Mouse (Mus musculus) layer of hippocampus, postnatal 36 days (tissue): ENCODE data around the gene Patj. TPM values are rescaled to one million over a fixed set of nuclear protein-coding genes. Genes with fewer than 3 reads are reported as not detected.
"Not testable (repeated sequence)": the region's sequence is repeated elsewhere in the genome, so short reads cannot be mapped to it uniquely, and the experiment has no call there.

Experiments
- DNase-seq, 2 experiments: peaks; one replicate each; pipeline ENCODE4 v3.0.0; 2022
- total RNA-seq, 2 experiments: library from RNA; stranded (reverse); gene quantifications; 2 replicates each; pipeline ENCODE4 v1.2.3; 2021

Gene Patj
- 1 to 10 TPM; 6.4 to 9.5 TPM for total RNA-seq

DNA sequence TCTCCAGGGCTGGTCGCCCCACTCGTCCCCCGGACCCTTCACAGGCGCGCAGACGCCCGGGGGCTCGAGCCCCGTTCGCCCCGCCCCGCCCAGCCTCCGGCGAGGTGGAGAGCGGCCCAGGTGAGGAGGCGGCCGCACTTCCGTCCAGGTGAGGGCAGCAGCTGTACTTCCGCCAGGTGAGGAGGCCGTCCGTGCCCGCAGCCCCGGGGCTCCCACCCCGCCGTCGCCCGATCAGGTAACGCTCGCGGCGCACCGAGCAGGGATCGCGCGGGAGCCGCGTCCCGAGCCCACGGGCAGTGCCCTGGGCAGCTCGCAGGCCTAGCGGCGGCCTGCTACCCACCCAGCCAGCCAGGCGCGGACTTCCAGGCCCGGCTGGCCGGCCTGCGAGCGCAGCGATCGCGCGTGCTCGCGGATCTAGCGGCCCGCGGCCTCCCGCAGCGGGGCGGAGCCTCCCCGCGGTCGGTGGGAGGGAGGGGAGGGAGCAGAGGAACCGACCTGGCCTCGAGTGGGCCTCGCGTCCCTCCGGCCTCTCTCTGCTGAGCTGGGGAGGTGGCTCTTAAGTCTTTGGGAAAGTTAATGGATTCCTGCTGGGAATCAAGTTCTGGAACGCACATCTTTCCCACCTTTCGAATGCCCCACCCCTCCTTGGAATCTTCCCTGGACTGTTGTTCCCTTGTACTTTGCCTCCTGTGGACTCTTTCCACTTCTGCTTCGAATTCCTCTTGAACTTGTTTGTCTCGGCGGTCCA, at the start of gene Patj:
TSS of gene Patj (plus strand) at position 96 of the 748 bp plus-strand sequence.
- peak; percentile 66 to 70 for DNase-seq

DNA sequence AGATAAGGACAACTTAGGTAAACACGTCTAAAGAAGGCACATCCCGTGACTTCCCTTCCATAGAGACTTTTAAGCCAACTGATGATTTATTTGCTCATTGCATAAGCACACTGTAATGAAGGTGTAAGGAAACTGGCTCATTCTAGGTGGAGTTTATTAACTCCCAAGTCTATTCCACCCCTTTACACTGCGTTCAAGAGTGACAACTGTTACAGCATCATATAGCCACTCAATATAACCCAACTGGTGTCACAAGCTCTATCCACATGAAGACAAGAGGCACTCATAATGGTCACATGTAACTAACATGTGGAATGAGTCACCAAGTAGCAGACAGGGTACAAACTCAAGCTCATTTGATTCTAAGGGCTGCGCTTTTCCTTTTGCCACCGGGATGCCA, 47.0 kb upstream of the Patj start:
- no peak for DNase-seq

DNA sequence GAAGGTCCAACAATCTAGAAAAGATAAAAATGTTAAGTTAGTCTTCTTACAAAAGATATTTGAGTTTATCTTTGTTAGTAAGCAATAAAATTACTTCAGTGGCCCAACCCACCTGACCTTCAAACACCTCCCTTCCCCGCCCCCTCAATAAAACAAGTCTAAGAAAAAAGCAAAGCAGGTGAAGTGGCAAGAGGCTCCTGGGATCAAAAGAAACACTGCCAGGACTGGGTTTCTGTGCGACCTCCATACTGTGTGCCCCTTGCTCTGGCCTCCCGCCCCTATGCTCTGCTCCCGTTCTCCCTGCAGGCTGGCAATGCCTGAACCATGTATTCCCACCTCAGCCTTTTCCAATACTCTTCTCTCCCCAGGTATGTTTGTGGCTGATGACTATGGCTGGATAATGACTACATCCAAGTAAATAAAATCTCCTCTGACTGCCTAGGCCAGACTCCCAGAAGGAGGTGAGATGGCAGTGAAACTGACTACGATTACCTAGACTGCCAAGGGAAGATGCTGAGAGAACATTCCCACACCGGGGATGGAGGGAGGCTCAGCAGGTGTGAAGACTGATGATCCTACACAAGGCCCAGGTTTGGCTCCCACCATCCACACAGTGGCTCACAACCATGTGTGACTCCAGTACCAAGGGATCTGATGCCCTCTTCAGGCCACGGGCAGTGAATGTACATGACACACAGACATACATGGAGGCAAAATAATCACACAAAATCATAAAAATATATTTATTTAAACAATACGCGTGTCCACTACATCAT, 37.4 kb upstream of the Patj start:
- DNase-seq, result no peak

DNA sequence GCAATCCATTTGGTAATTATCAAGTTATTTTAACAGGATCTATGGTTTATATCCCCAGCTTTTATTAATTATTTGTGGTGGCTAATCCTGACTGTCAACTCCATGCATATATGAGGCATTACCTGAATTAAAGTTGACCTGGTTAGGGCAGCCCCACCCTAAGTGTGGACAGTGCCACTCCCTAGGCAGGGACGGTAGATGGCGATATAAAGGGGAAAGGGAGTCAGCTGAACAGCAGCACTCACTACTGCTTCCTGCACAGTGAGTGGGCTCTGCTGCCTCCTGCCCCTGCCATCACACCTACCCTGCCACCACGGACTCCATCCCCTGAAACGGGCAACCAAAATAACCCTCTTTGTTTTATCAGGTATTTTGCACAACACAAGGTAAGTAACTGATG, 20.2 kb upstream of the Patj start:
- no peak for DNase-seq

DNA sequence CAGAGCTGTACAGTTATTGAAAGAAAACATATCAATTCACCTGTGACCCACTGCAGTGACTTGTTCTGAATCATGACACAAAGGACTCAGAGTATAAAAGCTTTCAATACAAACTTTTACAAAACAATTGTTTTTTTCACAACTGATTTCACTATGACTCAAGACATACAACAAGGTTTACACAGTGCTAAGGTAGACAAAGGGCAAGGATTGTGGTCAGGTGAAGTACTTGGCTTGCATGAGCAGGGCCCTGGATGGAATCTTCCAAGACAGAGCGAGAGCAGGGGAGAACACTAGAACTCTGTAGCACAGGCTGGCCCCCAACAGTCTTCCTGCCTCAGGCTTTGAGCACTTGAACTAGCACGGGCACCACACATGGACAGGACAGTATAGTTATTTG, 18.6 kb upstream of the Patj start:
- DNase-seq, result no peak

DNA sequence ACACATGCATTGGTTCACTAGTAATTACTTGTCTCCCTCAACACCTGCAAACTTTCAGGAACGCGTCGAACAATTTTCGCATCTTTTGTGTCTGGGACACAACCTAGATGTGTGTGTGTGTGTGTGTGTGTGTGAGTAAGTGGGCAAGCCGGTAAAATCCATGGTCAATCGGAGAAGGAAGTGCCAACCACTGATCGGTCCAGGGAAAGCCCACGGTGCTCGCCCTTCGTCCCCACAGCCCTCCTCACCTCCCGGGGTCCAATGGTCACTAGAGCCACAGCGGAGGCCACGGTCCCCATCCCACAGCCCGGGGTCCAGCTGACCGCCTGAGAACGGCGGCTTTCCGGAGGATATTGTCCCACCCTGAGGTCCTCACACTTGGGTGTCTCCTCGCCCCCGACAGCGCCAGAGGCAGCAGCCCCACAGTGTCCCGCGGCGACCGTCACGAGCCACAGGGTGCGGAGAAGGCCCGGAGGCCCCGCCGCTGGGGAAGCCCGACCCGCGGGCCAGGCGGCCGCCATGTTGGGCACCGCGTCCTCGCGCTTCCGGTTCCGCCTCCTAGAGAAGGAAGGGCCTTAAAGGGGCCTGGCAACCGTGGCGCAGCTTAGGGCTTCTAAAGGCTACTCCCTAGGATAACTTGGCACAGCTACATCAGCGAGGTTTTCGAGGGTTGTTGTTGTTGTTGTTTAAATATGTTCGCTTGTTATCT, 12.7 kb upstream of the Patj start, which contains the start of gene Tm2d1:
TSS of gene Tm2d1 (minus strand) at position 591 of the 709 bp plus-strand sequence.
- DNase-seq, result peak; percentile 78 to 79

DNA sequence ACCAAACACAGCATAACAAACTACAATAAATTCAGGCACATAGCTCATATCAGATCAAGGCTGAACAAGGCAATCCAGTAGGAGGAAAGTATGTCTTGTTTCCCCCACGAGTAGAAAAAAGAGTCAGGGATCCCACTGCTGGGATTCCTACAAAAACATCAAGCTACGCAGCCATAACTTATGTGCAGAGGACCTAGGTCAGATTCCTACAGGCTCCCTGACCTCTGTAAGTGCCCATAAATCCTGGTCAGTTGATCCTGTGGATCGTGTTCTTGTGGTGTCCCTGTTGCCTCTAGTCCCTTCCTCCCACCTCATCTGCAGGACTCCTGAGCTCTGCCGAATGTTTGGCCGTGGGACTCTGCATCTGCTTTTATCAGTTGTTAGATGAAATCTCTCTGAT, 10.5 kb upstream of the Patj start:
- no peak for DNase-seq

DNA sequence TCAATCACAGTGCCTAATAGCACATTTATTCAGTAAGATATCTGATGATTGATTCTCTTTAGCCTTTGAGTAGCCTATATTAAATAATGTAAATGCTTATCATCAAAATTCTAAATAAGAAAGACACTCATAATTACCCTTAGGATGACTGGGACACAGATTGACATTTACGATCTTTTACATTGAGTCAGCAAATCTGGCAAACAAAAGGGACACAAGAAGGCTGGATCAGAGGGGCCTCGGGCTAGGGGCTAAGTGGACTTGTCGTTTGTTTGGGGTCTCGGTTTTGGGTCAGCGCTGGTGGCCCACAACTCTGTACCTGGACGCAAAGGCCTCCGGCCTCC, 267 bp upstream of the Patj start:
- no peak for DNase-seq

DNA sequence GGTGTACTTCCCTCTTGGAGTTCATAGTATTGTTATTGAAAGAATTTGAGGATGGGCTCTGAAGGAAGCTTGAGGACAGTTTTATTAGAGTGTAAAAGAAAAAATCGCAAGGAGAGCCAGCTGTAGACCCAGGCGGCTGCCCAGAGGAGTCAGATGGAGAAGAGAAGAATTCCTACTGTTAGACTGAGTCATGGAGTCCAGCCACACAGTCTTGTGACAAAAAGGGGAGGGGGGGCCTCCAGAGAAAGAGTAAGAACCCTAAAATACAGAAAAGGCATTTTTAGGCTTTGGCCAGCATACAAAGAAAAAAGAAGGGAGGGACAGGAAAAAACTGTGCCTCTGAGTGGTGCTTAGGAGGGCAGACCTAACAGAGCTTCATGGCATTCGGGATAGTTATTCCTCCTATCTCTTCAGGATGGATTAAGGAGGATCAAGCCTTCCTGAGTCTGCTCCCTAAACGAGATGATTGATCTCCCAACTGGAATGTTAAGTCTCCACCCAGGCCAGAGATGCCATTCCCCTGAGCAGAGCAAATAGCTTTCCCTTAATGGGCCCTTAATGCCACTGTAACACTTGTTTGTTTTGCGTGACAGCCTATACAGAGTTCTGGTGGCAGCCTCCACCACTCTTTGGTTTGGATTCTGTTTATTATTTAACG, 5.5 kb downstream of the Patj start:
- DNase-seq, result no peak

DNA sequence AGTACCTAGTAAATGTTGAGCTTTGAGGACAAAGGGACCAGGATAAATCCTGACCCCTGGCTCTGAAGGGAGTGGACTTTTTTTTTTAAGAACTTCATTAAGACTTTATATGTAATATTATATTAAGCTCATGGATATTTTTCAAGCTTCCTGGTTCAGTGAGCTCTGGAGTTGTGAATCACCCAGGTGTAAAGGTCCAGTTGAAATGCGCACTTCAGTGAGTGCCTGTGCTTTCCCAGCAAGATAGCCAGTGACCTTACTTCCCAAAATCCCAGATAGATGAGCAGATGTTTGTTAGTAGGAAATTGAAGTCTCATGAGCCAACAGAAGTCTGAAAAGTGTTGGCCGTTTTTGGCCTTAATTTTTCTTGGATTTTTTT, 6.0 kb downstream of the Patj start:
- no peak for DNase-seq

DNA sequence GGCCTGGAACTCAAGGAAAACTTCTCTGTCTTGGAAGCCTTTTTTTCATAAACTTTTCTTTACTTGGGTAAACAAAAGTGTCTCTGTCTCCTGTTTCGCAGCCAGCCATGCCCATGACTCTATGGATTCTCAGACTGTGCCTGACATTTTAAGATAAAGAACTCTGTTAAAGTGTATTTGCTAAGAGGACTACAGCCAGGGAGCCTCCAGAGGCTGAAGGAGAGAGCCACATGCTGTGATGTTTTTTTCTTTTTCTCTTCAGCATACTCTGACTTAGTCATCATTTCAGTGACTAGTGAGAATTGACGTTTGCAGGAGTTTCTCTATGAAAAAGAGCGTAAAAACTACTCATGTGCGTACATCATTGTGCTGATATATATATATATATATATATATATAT, 7.9 kb downstream of the Patj start:
- no peak for DNase-seq

DNA sequence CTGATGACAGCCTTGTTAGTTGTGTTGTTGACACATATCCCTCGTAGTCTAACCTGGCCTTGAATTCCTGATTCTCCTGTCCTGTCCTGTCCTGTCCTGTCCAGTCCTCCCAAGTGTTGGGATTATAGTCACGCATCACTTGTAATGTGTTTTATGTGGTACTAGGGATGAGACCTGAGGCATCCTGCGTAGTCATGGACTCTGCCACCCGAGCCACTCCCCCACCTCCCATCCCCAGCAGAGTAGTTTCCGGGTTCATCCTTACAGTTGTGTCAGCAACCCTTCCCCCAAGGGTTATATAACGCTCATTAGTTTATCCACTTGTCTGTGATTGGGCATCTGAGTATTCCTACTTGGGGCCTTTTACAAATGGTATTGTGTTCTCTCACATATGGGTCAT, 8.8 kb downstream of the Patj start:
- DNase-seq, result no peak

DNA sequence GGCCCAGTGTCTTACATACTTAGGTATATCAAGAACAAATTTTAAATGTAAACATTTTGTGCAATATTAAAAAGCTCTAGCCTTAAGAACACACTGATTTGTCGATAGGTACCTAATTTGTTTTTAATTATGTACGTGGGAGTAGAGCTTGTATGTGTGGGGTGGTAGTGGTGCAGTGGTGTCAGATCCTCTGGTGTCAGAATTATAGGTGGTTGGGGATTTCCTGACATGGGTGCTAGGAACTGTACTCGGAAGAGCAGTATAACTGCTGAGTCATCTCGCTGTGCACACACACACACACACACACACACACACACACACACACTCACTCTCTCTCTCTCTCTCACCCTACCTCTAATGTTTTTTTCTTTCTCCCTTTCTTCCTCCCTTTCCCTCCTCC, 12.9 kb downstream of the Patj start:
- DNase-seq, result no peak

DNA sequence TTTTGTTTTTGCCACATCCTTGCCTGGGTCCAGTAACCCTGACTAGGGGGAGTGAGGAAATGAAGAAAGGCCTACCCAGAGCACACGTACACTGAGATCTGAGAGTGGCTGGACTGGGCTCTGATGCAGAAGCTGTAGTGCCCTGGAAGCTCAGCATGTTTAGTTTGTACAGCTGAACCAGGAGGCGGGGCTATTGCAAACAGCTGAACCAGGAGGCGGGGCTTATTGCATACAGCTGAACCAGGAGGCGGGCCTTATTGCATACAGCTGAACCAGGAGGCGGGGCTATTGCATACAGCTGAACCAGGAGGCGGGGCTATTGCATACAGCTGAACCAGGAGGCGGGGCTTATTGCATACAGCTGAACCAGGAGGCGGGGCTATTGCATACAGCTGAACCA, 19.6 kb downstream of the Patj start:
- not testable (repeated sequence) for DNase-seq

DNA sequence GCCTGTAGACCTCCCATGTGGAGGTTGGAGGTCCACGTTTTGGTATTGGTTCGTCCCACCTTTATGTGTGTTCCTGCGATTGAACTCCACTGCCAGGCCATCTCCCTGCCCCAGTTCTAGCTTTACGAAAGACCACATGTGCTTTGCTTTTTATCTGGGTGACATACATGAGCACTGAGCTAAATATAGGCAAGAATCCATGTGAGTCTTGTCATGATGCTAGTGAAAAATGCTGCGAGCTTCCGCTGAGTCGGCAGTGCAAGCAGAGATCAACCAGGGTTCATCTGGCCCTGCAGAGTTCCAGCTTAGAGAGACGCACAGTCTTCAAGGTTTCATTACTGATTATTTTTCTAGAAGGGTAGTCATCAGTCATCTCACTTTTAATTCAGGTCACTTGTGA, 32.8 kb downstream of the Patj start:
- no peak for DNase-seq

DNA sequence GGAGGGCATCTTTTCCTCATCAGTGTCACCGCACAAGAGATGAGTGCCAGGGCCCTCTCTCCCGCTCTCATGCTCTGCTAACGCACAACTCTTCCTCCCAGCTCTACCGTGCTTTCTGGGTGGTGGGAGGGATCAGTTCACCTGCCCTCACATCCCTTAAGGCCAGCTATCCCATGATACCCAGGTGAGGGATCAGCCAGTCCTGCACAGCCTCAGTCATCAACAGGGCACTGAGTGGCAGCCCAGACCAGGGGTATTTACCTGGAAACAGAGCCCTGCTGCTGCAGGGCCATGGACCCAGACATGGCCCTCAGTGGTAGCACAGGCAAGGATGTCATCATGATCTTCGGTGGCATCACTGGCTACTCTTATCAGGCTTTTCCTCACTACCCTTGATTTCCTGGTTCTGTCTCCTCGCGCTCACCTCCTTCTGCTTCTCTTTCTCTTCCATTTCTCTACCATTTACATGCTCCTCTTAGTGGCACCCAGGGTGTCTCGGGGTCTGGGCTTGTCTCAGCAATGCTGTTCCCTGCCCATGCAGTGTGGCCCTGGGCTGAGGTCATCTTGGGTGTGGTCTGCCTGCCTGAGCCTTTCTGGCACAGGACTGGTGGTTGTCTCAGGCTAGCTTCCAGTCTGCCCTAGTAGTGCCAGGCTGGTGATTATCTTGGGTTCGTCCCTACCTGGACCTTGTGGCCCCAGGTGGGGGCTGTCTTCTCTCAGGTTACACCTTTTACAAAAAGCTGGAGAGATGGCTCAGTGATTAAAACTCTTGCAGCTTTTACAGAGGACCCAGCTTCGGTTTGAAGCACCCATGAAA, 40.3 kb downstream of the Patj start:
- DNase-seq, result no peak

DNA sequence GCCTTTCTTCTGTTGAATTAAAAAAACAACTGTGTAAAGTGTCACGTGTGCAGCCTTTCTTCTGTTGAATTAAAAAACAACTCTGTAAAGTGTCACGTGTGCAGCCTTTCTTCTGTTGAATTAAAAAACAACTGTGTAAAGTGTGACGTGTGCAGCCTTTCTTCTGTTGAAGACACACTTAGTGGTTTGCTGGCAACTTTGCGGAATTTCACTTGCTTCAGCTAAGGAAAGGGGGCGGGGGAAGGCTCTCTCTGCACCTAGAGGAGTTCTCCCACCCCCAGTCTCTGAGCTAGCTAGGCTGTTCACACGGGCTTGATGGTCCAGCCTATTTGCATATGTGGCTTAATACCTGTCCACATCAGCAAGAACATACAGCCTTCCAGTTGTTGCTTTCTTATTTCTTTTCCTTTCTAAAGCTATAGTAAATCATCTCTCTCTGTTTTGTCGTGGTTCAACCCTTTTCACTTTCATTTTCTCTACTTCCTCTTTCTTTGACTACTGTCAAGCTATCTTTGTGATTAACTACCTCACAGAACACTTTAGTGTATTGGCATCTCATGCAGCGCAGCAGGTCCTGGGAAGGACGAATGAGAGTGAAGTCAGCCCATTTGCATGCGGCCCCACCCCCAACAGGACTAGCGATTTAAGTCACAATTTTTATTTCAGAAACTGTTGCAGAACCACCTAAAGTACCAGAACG, 41.2 kb downstream of the Patj start:
- DNase-seq, result no peak

DNA sequence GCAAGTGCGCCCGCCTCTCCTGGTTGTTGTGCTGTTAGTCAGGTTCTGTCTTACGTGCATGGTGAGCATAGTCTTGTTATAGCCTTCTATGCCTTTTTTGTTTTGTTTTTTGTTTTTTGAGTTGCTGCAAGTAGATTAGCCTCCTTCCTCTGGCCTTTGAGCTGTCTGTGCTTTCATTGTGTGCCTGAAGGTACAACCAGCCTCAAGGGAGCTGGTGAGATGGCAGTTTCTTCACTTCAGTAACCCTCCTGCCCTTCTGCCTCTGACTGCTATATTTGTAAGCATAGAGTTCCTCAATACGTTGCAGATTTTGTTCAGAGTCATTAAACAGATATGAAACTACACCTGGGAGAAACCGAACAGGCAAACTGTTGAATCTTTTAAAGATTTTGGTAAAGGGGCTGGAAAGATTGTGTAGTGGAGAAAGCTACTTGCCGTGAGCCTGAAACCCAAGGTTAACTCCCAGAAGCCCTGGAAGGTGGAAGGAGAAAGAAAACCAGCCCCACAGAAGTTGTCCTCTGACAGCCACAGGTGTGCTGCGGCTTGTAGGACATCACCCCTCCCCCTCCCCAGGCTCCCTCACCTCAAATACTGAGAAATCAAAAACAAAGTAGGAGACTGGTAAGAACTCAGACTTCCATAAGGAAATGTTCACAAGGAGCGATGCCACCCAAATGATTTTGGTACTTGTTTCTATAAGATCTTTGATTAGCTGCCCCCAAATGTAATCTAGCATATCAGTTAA, 43.8 kb downstream of the Patj start:
- DNase-seq, result no peak

DNA sequence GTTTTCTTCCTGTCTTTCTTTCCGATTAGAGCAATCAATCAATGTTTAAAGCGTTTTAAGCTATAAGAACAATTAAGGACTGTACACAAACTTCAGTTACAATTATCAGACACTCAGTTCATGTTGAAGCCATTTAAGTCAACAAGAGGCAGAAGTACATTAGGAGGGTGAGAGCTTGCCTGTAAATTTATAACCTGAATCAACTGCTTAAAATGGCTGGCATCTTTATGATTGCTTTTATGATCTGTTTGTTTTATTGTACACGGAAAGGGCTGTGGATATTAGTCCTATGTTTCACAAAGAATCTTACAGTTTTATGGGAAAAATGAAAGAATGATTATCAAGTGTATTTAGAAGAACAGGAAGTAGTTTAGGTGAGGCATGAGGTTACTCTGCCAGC, 45.7 kb downstream of the Patj start:
- DNase-seq, result no peak

DNA sequence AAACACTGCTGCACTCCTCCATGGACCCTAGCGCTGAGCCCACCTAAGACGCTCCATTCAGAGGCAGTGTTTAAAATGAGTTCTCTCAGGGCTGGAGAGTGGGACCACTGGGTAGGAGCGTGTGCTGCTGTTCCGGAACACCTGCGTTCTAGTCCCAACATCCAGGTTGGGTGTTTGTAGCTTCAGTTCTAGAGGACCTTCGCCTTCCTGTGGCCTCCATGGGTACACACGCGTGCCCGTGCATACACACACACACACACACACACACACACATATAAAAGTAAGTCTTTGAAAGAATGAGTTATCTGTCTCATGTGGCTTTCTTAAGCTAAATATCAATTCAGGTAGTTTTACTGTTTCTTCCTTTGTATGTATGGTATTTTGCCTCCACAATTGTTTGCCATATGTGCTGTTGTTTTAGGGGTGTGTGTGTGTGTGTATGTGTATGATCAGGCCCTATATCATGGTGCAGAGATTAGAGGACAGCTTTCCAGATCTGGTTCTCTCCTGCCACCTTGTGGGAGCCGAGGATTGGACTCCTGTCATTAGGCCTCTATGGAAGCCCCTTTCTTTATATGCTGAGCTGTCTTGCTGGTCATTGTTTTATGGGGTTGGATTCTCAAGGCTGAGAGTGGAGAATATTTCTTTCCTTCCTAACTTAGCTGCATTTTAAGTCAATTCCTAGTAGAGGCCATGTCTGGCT, 49.0 kb downstream of the Patj start:
- DNase-seq, result peak; percentile 25 to 39
